Mouse (Mus musculus) G1E (cell line): ENCODE measurements at regions not wholly inside any gene's neighbourhood (a gene's known extent, or its start where the extent isn't known, plus 50 kb on each side); places are given as distances from the start of the nearest gene placed in this dataset.

Experiments
- CTCF ChIP-seq: IDR thresholded peaks from 2 replicates; pipeline ENCODE4 v1.5.1; 2012; ENCODE audit warnings: low read depth, low read length, inconsistent platforms, mixed read lengths
- GATA1 ChIP-seq: IDR thresholded peaks from 2 replicates; pipeline ENCODE4 v1.6.1; 2012; ENCODE audit warnings: borderline replicate concordance, low read length, inconsistent platforms, mixed read lengths
- POLR2AphosphoS5 ChIP-seq: IDR thresholded peaks from 2 replicates; pipeline ENCODE4 v1.6.1; 2012; ENCODE audit warnings: low read depth, low read length, inconsistent platforms; ENCODE audit not compliant: insufficient replicate concordance
- TAL1 ChIP-seq: conservative IDR thresholded peaks from 2 replicates; pipeline ENCODE4 v1.6.1; 2012; ENCODE audit warnings: low read depth, low read length, inconsistent platforms, mixed read lengths

DNA sequence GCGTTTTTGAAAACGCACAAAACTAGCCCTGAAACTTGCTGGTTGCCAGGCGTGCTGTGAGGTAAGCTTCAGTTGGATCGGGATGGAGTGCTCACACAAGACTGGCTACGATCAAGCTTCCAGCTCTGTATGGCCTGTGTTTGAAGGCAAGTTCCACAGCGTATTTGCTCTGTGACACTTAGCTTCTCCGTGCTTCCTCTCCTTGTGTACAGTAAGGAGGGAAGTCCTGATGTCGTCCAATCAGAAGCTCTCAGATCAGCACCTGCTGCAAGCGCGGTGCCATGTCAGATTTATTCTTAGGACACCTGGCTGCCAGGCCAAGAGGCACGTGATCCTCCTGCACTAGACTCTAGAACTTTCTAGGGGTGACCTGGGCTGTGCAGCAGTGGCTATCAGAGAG, 236.0 kb downstream of the Cbln1 start:
- TF ChIP-seq CTCF (no peak), POLR2AphosphoS5 (no peak), GATA1 (no peak), TAL1 (no peak)
